Mouse (Mus musculus): ENCODE measurements at regions not wholly inside any gene's neighbourhood (a gene's known extent, or its start where the extent isn't known, plus 50 kb on each side); places are given as distances from the start of the nearest gene placed in this dataset.
"Not testable (repeated sequence)": the region's sequence is repeated elsewhere in the genome, so short reads cannot be mapped to it uniquely, and the experiment has no call there.

DNA sequence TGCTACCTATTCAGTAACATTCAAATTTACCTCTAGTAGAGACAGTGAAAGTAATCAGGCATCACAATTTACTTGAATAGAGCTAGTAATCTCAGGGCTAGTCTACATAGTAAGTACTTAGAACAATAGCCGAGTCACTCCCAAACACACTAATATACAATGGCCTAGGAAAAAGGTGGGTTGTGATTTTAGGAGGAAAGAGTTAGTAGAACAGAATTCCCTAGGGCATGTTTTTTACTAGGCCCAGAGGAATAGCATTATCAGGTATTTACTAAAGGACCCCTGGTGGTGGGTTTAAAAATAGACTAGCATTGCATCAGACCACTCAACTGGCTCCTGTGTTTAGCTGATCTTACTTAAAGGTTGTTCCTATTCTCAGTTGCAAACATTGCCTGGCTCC, 535.8 kb downstream of the Mat2b start:
- H3K4me2 ChIP-seq (ENCODE audit: low read depth, low read length); H3K4me1 ChIP-seq (ENCODE audit: insufficient read depth); H3K27me3 ChIP-seq (ENCODE audit: insufficient read depth, low read length); H3K4me3 ChIP-seq (ENCODE audit: low read depth, low read length); H3K27ac ChIP-seq (ENCODE audit: low read depth); H3K9ac ChIP-seq (replicated peaks); DNase-seq; ATAC-seq; H3K9me3 ChIP-seq (ENCODE audit: low read length); H3K36me3 ChIP-seq (replicated peaks; ENCODE audit: insufficient read depth, low read length): not testable (repeated sequence)
- WGBS (ENCODE audit: insufficient replicate concordance) = 84% methylated on average over 1 of the region's 1 CpGs

- Histone ChIP-seq H3K27me3 (ENCODE audit: insufficient read depth, low read length) (no peaks in the 10 kb centered on the region), H3K4me2 (ENCODE audit: low read depth, low read length) (no peak overlapping the region), H3K4me3 (ENCODE audit: low read depth, low read length) (no peak overlapping the region), H3K27ac (ENCODE audit: low read depth) (no peak overlapping the region), H3K9me3 (ENCODE audit: low read length) (no peaks in the 10 kb centered on the region), H3K4me1 (ENCODE audit: insufficient read depth) (no peaks in the 10 kb centered on the region), H3K9ac (replicated peaks) (no peak overlapping the region), H3K36me3 (replicated peaks; ENCODE audit: insufficient read depth, low read length) (no peaks in the 10 kb centered on the region)
- no peak for ATAC-seq
- TF ChIP-seq CTCF (IDR thresholded peaks at IDR 0.05; ENCODE audit: low read depth) = peak; percentile 45
- no peak for TF ChIP-seq EP300 (IDR thresholded peaks at IDR 0.05; ENCODE audit: low read depth)
- DNase-seq = peak; percentile 18
- 28% methylated on average over 4 of the region's 4 CpGs for WGBS (ENCODE audit: insufficient replicate concordance)
These were observed 545.7 kb downstream of the Mat2b start for GRCm38 (mm10) chr11:40149312-40149711.

- Histone ChIP-seq H3K27ac (ENCODE audit: low read depth) (no peak overlapping the region), H3K4me1 (ENCODE audit: insufficient read depth) (no peaks in the 10 kb centered on the region), H3K36me3 (replicated peaks; ENCODE audit: insufficient read depth, low read length) (no peaks in the 10 kb centered on the region), H3K4me3 (ENCODE audit: low read depth, low read length) (no peak overlapping the region), H3K27me3 (ENCODE audit: insufficient read depth, low read length) (no peaks in the 10 kb centered on the region), H3K9ac (replicated peaks) (no peak overlapping the region), H3K9me3 (ENCODE audit: low read length) (no peaks in the 10 kb centered on the region), H3K4me2 (ENCODE audit: low read depth, low read length) (no peak overlapping the region)
- 71% methylated on average over 7 of the region's 7 CpGs for WGBS (ENCODE audit: insufficient replicate concordance)
- DNase-seq (no peak), ATAC-seq (no peak)
- TF ChIP-seq CTCF (IDR thresholded peaks at IDR 0.05; ENCODE audit: low read depth) (no peak), EP300 (IDR thresholded peaks at IDR 0.05; ENCODE audit: low read depth) (no peak)
These were observed 557.2 kb downstream of the Mat2b start for GRCm38 (mm10) chr11:40137803-40138202.

DNA sequence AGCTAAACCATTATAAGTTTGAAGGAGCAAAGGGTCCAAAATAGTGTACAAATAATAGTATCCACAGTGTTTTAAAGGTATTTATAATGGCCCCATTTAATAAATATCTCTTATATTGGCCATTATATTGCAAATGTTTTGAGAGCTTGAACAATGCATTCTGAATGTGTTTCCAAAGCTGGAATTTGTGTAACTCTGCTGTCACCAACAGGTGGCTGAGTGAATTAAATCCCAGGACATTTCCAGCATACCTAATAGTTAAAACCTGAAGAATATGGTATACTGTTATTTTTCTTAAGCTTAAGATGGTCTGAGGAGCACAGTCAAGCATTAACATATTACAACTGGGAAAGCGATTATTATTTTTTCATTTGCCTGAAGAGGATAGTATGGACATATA, 592.4 kb downstream of the Mat2b start:
- no peak for DNase-seq
- WGBS (ENCODE audit: insufficient replicate concordance) = 82% methylated on average over 1 of the region's 1 CpGs
- H3K27me3 ChIP-seq (ENCODE audit: insufficient read depth, low read length) = no peaks in the 10 kb centered on the region
- H3K4me3 ChIP-seq (ENCODE audit: low read depth, low read length) = no peak overlapping the region
- no peaks in the 10 kb centered on the region for H3K4me1 ChIP-seq (ENCODE audit: insufficient read depth)
- no peaks in the 10 kb centered on the region for H3K9me3 ChIP-seq (ENCODE audit: low read length)
- H3K9ac ChIP-seq (replicated peaks) = no peak overlapping the region
- no peak for ATAC-seq
- H3K27ac ChIP-seq (ENCODE audit: low read depth) = no peak overlapping the region
- H3K36me3 ChIP-seq (replicated peaks; ENCODE audit: insufficient read depth, low read length) = no peaks in the 10 kb centered on the region
- TF ChIP-seq CTCF (IDR thresholded peaks at IDR 0.05; ENCODE audit: low read depth) = no peak
- TF ChIP-seq EP300 (IDR thresholded peaks at IDR 0.05; ENCODE audit: low read depth) = no peak
- H3K4me2 ChIP-seq (ENCODE audit: low read depth, low read length) = no peak overlapping the region

DNA sequence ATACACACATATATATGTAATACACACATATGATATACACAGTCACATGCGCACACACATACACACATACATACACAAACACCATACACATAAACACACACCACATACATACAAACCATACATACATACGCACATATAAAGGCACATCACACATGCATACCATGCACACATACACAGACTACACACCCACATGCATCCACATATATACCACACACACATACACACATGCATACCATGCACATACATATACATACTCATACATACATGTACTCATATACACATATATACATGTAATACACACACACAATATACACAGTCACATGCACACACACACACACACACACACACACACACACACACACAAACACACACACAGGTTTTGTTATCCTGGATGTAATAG, 620.7 kb downstream of the Mat2b start:
- no peak for DNase-seq
- Histone ChIP-seq H3K27me3 (ENCODE audit: insufficient read depth, low read length) (no peaks in the 10 kb centered on the region), H3K9me3 (ENCODE audit: low read length) (no peaks in the 10 kb centered on the region; the same call in 1 of the 2 replicates), H3K4me1 (ENCODE audit: insufficient read depth) (no peaks in the 10 kb centered on the region), H3K4me2 (ENCODE audit: low read depth, low read length) (no peak overlapping the region), H3K36me3 (replicated peaks; ENCODE audit: insufficient read depth, low read length) (no peaks in the 10 kb centered on the region), H3K27ac (ENCODE audit: low read depth) (no peak overlapping the region), H3K9ac (replicated peaks) (no peak overlapping the region), H3K4me3 (ENCODE audit: low read depth, low read length) (no peak overlapping the region)
- no peak for TF ChIP-seq CTCF (IDR thresholded peaks at IDR 0.05; ENCODE audit: low read depth)
- 85% methylated on average over 2 of the region's 2 CpGs for WGBS (ENCODE audit: insufficient replicate concordance)
- ATAC-seq = no peak

DNA sequence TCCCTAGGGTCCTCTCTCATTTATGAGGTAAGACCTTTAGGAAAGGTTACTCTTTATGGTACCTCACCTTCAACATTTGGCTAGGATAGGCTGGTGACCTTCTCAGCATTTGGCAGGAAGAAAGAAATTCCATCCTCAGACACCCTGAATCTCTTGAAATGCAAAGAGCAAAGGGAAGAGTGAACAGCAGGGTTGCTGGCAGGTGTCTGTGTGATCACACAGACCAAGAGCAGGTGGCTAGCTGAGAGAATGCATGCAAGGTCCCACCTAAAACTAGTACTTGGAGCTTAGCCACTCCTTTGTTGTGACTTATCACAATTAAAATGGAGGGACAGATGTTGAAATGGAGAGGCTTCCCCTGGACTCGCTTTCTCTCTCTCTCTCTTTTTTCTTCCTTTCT, 644.5 kb downstream of the Mat2b start:
- no peak for ATAC-seq

GRCm38 (mm10) chr11:40027511-40027910, 667.5 kb downstream of the Mat2b start:
- H3K36me3 ChIP-seq (replicated peaks; ENCODE audit: insufficient read depth, low read length) = no peaks in the 10 kb centered on the region
- no peaks in the 10 kb centered on the region for H3K9me3 ChIP-seq (ENCODE audit: low read length)
- TF ChIP-seq EP300 (IDR thresholded peaks at IDR 0.05; ENCODE audit: low read depth) (no peak), CTCF (IDR thresholded peaks at IDR 0.05; ENCODE audit: low read depth) (no peak)
- no peak overlapping the region for H3K27ac ChIP-seq (ENCODE audit: low read depth)
- ATAC-seq (no peak), DNase-seq (no peak)
- H3K4me2 ChIP-seq (ENCODE audit: low read depth, low read length) = no peak overlapping the region
- WGBS (ENCODE audit: insufficient replicate concordance) = 76% methylated on average over 3 of the region's 3 CpGs
- no peak overlapping the region for H3K4me3 ChIP-seq (ENCODE audit: low read depth, low read length)
- H3K4me1 ChIP-seq (ENCODE audit: insufficient read depth) = no peaks in the 10 kb centered on the region
- H3K27me3 ChIP-seq (ENCODE audit: insufficient read depth, low read length) = no peaks in the 10 kb centered on the region
- H3K9ac ChIP-seq (replicated peaks) = no peak overlapping the region

More for the DNA sequence above, 644.5 kb downstream of the Mat2b start:
- H3K4me1 ChIP-seq (ENCODE audit: insufficient read depth) = no peaks in the 10 kb centered on the region
- no peaks in the 10 kb centered on the region for H3K9me3 ChIP-seq (ENCODE audit: low read length)
- DNase-seq = no peak
- TF ChIP-seq EP300 (IDR thresholded peaks at IDR 0.05; ENCODE audit: low read depth) = no peak
- no peak for TF ChIP-seq CTCF (IDR thresholded peaks at IDR 0.05; ENCODE audit: low read depth)
- H3K27ac ChIP-seq (ENCODE audit: low read depth) = no peak overlapping the region
- no peaks in the 10 kb centered on the region for H3K27me3 ChIP-seq (ENCODE audit: insufficient read depth, low read length)
- no peak overlapping the region for H3K9ac ChIP-seq (replicated peaks)
- H3K4me3 ChIP-seq (ENCODE audit: low read depth, low read length) = no peak overlapping the region
- 39% methylated on average over 1 of the region's 1 CpGs for WGBS (ENCODE audit: insufficient replicate concordance)
- H3K36me3 ChIP-seq (replicated peaks; ENCODE audit: insufficient read depth, low read length) = no peaks in the 10 kb centered on the region
- H3K4me2 ChIP-seq (ENCODE audit: low read depth, low read length) = no peak overlapping the region

Data from liver, postnatal 0 days (tissue).